Mouse (Mus musculus) E14TG2a.4 (cell line): ENCODE measurements around the gene Opa3.

Experiments used
- CTCF ChIP-seq: conservative IDR thresholded peaks from 2 replicates; pipeline ENCODE4 v1.5.1; 2014; ENCODE audit warnings: low read length
- NANOG ChIP-seq: IDR thresholded peaks from 2 replicates; pipeline ENCODE4 v1.6.1; 2014; ENCODE audit warnings: borderline replicate concordance, low read length, mixed read lengths

- TF ChIP-seq CTCF, result no peak
- TF ChIP-seq NANOG, result no peak
These were observed 6.5 kb downstream of the Opa3 start for GRCm38 (mm10) chr7:19234652-19235051.
